Mouse (Mus musculus) common myeloid progenitor, adult 5-6 weeks (primary cell): Measurements from ENCODE around the gene Baat. TPM values are rescaled to one million over a fixed set of nuclear protein-coding genes. Genes with fewer than 3 reads are reported as not detected.
"Not testable (repeated sequence)": the region's sequence is repeated elsewhere in the genome, so short reads cannot be mapped to it uniquely, and the experiment has no call there.

ENCODE experiments used
- ATAC-seq: replicated peaks from 2 replicates; pipeline ENCODE4 v1.8.0; 2016; ENCODE audit warnings: low read depth, mild to moderate bottlenecking, moderate TSS enrichment, inconsistent platforms; ENCODE audit not compliant: poor library complexity, severe bottlenecking
- total RNA-seq: library from RNA; stranded (forward); fragments of 200-1000, 187-1606 nt; gene quantifications from 2 replicates; pipeline ENCODE4 v1.2.3, GENCODE M21; 2017

The Baat gene
- total RNA-seq, 1 experiment from 2014 or later, result not detected

DNA sequence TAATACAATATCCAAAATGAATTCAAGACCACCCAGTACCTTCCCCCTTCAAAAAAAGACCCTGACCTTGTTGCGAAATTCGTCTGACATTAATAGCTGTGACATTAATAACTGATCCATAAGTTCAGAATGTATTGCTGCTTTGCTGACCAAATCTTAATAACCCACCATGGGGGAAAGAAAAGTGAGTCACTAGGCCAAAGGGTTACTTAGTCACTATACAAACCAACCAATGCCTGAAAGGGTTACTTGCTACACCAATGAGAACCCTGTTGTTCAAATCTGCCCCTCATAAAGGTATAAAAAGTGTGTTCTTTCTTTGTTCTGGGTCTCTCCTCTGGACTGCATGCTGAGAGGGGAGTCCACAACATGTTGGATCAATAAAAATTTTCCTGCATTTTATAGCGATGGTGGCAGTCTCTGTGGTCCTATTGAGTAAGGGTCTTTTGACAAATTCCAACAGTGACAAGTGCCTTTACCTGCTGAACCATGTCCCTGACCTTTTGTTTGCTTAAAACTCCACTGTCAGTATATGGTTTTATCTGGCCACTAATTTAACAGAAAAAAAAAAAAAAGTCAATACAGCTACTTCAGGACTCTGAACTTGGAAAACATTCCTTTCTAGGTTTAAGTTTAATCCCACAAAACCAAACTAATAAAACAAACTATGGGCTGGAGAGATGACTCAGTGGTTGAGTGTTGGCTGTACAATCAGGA, 20.3 kb downstream of the Baat start:
- not testable (repeated sequence) for ATAC-seq

DNA sequence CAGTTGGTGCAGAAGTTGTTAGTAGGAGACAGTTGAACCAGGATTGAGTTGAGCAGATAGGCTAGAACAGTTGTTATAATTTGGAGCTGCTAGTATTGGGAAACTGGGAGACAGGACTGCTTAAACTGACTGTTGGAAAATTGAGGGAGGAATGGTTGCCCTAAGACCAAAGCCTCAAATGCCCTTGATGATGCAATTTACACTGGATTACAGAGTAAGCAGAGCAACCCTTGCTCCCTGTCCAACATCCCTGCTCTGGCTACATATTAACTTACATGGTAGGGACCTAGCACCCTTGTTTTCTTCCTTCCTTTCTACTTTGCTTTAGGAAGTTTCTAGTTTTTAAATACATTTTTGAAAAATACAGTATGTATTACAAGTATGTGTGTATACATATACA, 20.9 kb downstream of the Baat start:
- no peak for ATAC-seq

DNA sequence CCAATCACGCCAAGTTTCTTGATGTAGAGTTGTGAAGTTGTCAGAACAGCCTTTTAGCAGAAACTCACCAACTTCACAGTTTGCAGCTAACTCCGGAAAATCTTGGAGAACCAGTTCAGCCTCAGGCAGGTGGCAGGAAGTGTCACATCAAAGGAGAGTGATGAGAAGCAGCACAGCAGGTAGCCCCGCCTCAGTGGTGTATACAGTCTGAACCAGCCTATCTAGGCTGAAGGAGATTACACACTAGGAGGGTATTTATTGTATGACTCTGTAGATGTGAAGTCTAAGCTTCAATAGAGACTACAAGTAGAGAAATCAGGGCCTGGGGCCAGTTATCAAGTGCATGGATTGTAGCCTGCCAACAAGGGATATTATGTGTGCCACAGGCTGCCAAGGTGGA, 25.5 kb downstream of the Baat start:
- no peak for ATAC-seq

DNA sequence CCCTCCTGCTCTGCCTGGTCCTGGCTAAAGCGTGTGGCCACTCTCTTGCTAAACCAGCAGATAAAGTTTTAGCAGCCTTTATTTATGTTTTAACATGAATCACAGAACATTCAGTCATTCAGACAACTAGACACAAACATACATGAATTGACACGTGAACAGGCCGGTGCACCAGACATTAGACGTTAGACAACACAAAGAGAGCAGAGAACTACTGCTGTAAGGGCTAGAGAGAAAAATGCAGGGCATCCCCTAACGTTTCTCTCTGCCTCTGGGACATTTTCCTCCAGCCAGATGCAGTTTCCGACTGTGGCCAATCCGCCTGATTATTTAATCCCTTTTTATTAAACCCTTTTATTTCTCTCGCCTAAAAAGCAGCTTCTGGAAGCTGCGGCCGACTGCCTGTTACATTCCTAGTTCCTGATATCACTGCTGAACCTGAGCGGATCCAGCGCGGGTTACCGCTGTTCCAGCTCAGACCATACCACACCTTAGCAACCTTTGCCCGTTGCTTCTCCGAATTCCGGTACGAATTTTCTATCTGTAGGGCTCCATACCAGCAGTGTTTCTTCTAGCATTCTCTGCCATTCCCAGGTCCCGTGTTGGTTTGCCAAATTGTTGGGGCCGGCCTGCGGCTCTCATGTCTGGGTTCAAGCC, 26.1 kb downstream of the Baat start:
- ATAC-seq, result no peak

DNA sequence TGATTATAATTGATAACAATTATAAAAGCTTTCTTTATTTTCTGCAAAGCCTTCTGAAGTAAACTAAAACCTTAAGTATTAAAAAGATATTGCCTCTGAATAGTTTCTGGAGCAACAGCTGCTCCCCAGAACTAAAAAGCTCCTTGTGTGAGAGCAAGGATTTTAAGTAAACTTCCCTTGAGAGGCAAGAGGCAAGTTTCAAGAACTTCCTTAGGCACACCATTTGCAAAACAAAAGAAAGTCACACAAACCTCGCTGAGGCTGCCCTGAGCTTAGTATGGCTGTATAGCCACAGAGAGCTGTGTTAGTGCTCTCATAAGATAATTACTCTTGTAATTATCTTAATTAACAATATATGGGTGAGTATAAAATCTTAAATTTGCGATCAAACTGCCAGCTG, 27.3 kb downstream of the Baat start:
- ATAC-seq, result not testable (repeated sequence)

DNA sequence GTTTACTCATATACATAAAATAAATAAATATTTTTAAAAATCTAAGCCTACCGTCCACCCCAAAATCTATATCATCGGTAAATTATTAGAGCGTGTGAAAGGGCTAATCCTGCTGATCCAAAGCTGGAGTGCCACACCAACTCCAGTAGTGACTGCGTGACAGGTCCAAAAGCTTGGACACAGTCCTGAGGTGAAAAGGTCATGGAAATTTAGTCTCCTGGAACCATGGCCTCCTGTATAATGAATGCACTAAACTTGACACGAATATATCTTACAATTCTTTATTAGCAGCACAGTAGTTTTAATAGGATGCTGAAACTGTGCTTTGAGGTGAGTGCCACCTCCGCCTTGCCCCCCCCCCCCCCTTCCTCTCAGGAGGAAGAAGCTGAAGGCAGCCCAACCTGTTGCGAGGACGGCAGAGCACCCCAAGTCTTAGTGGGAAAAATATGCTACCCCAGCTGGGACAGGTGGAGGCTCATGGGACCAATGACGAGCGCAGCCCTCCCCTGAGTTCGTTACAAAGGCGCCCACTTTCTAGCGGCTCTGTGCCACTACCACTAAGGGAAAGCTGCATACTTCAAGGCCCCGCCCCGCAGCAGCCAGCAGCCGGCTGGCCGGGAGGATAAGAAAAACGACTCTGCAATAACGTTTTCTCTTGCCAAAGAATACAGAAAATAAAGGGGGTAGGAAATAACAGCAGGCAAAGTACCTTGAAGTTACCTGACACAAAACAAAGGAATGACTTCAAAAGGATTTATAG, 28.1 kb downstream of the Baat start:
- peak; percentile 98 for ATAC-seq

DNA sequence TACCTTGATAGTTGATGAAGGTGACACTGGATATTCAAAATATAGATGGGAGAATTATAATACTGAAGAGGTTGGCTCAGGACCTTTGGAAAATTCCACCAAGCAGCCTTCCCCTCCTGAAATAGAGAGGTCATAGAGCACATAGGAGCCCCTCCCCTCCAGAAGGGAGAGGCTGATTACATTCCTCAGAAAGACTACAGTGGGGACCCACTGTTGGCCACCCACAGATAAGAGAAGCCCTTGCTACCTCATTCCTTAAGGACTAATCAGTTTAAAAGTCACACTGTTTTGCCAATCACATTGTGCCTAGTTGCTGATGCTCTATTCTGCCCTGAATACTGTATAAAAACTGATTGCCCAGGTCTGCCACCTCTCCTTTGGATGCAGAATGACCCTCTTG, 31.8 kb downstream of the Baat start:
- no peak for ATAC-seq

DNA sequence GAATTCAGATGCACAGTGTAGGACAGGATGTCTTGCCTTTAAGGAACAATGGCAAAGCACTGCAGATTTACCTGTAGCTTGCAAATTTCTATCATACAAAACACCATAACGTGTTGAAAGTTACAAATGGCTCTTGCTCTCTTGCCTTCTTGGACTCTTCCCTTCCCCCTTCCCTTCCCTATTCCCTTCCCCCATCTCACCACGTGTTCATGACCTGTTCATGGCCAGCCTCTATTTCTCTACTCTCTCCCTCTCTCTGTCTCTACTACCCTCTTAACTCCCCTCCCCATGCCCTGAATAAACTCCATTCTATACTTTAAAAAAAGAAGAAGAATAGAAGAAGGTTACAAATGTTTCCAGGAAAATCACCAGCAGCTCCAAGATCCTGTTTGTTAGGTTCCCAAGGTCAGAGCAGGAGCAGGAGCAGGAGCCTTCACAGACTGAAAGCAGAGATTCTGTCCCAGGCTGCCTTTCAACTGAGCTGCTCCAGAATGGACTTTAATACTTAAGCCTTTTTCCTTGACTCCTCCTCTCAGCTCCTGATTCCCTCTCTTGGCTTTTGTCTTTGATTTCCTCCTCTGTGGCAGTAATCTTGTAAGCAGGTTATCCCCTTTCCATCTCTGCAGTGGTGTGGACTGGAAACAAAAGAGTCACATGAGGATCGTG, 32.8 kb downstream of the Baat start, which contains the start of gene Acnat1:
TSS of gene Acnat1 (minus strand) at position 478 of the 666 bp plus-strand sequence.
- no peak for ATAC-seq

DNA sequence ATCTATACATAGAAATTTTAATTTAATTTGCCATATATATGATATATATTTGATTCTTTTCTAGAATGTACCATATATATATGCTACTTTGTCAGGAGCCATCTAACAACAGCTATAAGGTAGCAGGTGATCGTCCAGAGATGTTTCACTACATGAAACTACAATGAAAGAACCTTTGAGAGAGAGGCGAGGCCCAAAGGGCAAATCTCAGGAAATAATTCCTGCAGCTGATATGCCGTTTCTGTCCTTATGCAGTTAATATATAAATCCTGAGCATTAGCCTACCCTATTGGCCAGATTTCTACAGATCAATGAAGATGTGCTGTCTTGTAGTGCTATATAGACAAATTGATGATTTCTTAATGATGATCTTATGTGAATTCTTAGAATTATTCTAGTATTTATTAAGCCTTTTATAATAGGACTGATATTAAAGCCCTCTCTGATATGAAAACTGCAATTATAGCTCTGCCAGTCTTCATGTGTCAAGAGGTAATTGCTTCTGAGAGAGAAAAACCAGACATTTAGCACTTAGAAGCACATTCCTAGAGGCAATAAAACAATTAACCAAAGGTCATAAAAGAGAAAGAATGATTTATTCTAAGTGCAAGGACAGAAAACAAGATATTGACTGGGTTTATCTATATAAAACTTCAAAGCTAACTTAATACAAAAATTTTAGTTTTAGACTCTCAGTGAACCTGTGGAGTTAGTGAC, 36.8 kb downstream of the Baat start:
- ATAC-seq, result no peak

DNA sequence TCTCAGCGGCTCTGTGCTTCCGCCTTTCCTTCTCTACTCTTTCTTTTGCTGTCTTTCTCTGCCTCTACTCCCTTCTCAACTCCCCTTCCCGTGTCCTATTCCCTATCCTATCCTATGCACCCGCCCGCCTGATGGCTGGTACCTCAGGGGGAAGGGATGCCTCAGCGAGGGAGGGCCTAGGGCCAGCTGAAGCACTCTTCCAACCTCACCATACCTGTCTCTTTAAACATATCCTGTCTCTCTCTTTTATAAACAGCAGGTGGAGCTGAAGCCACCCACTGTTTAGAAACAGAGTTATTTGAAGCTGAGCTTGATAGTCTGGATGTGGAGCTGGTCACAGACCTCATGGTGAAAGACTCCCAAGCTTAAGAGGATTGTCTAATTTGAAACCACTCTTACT, 39.0 kb downstream of the Baat start:
- ATAC-seq, result no peak; the same call in 1 of the 2 replicates

DNA sequence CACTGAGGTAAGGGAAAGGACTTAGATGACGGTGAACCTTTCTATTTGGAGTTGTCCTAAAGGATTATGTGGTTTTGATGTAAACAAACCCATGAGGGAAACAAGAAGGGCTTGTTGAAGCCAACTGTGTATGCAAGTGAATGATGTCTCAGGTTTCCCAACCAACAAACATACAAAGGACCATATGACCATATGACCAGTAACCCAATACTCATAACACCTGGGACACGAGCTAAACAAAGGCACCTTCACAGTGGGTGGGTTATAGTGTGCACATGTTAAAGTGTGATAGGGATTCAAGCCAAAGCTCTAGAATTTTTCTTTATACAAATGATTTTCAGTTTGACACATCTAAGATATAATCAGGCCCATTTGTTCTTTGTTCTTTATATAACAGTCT, 50.2 kb downstream of the Baat start:
- no peak for ATAC-seq

DNA sequence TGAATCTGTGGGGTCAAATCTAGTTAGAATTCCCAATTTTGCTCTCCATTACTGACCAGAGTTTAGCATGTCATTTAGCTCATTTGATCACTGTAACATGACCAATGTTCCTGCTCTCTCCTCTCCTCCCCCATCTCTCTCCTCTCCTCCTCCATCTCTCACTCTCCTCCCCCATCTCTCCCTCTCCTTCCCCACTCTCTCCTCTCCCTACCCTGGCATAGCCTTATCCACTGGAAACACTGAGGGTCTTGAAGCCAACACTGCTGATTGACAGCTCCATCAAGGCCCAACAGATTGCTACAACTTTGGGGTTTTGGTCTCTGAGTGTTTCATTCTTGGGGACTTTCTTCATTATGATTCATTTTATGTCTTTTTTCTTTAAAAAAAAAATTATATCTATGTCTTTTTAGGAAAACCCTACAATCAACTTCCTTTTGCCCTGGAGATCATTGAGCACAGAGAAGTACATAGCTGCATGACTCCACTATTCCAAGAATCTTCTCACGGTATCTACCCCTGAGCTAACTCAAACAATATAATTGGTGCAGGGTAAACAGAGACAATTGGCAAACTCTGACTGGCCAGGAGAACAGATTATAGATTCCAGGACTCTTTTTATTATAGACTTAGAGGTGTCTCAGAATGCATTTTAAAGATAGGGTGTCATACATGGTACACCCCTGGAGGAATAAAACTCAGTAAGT, 54.4 kb downstream of the Baat start:
- no peak for ATAC-seq

DNA sequence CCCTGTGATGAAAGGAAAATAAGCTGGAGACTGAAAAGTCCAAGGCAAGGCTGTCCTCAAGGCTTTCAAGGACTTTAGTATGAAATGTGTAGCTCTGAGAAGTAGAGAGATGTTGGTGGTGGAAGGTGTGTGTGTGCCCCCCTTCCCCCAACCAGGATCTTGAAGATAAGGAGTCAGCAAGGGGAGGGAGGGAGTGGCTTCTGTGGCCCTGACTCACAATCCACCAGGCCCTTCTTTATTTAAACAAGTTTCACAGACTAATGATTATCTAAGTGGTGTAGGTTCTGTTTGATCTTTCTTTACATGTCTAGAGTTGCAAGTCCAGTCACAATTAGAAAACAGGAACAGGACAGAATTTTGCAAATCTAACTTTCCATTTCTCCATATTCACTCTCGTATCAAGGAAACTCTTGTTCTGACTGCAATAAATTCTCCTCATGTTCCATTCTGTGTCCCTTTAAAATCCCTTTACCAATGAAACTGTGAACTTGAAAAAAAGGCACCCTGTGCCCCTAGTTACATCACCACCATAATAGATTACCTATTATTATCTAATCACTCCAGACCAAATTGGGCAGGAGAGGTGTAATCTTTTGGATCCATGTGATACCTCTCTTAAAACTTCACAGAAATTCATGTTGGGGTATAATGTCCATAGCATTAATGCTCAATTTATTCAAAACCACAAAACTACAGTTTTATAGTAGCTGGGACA, 55.1 kb downstream of the Baat start:
- not testable (repeated sequence) for ATAC-seq

Other genes with a start within 250 kb of the Baat start
- not detected in 2 replicates for gene Acnat2, start 98.4 kb downstream of the Baat start, total RNA-seq
- gene Acnat1, start 32.6 kb downstream of the Baat start, total RNA-seq, result 0.09 TPM in 1 of 2 replicates, not detected in the other
- gene Mrpl50, start 14.5 kb upstream of the Baat start, total RNA-seq, result 34.3 and 37.5 TPM in 2 replicates
- 8.7 and 10.9 TPM in 2 replicates for gene Zfp189, start 14.6 kb upstream of the Baat start, total RNA-seq
- not detected in 2 replicates for gene Aldob, start 43.0 kb upstream of the Baat start, total RNA-seq
- gene Tmem246, start 91.3 kb upstream of the Baat start, total RNA-seq, result 1.0 and 1.7 TPM in 2 replicates
- 111 and 139 TPM in 2 replicates for gene Rnf20, start 125.4 kb upstream of the Baat start, total RNA-seq
- gene Ppp3r2, start 175.5 kb upstream of the Baat start, total RNA-seq, result not detected in 2 replicates